Mouse (Mus musculus) lung, postnatal 0 days (tissue): Measurements from ENCODE around the gene Nbea.

Source experiments
- CTCF ChIP-seq: IDR thresholded peaks from 2 replicates; pipeline ENCODE4 v1.5.1; 2016; ENCODE audit warnings: antibody characterized with exemption, mild to moderate bottlenecking
- EP300 ChIP-seq: IDR thresholded peaks from 2 replicates; pipeline ENCODE4 v1.6.1; 2016; ENCODE audit warnings: antibody characterized with exemption, mild to moderate bottlenecking, control low read depth

- TF ChIP-seq CTCF (no peak), EP300 (no peak)
These were observed 401.3 kb downstream of the Nbea start, which contains the start of gene Mab21l1 for GRCm38 (mm10) chr3:55782056-55782687.
